Mouse (Mus musculus): ENCODE results near the gene Rars. TPM values are rescaled to one million over a fixed set of nuclear protein-coding genes. Genes with fewer than 3 reads are reported as not detected.
"Not testable (repeated sequence)": the region's sequence is repeated elsewhere in the genome, so short reads cannot be mapped to it uniquely, and the experiment has no call there.

Gene Rars
- total RNA-seq (2021), result 10 to 100 TPM; 51.2 to 55.9 TPM
- long read RNA-seq, transcript Rars-201 (15 exons, 2,109 nt), result major isoform, 44 of 59 reads
- long read RNA-seq, partial matches to known transcripts, result 3 of 59 reads
- long read RNA-seq, other reads (novel, unspliced or antisense), result 12 of 59 reads

- peak; percentile 93 to 95 for DNase-seq (ENCODE audit: low spot score in 2 of 2)
These were observed at the start of gene Rars for GRCm38 (mm10) chr11:35834022-35834760. Rars (minus strand) TSS chr11:35834506.

- DNase-seq (ENCODE audit: low spot score in 2 of 2), result no peak
These were observed 48.5 kb upstream of the Rars start for GRCm38 (mm10) chr11:35882777-35883176.

DNA sequence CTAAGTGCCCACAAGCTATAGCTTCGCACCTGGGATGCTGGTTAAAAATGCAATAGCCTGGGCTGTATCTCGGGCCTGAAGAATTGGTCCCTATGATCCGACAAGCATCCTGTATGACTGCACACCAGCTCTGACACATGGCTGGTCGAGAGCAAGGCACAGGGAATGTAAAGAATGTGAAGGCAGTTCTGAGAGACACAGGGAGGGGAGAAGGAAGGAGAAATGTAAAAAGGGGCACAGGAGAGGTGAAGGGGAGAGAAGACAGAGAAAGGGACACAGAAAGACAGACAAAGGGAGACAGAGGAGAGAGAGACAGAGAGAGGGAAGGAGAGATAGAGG is 44.2 kb upstream of the Rars start:
- no peak for DNase-seq (ENCODE audit: low spot score in 2 of 2)

- no peak for DNase-seq (ENCODE audit: low spot score in 2 of 2)
These were observed 43.6 kb upstream of the Rars start for GRCm38 (mm10) chr11:35877651-35878558.

GRCm38 (mm10) chr11:35873624-35874244 is 39.4 kb upstream of the Rars start:
- no peak for DNase-seq (ENCODE audit: low spot score in 2 of 2)

GRCm38 (mm10) chr11:35870961-35871360 is 36.7 kb upstream of the Rars start:
- no peak for DNase-seq (ENCODE audit: low spot score in 2 of 2)

DNA sequence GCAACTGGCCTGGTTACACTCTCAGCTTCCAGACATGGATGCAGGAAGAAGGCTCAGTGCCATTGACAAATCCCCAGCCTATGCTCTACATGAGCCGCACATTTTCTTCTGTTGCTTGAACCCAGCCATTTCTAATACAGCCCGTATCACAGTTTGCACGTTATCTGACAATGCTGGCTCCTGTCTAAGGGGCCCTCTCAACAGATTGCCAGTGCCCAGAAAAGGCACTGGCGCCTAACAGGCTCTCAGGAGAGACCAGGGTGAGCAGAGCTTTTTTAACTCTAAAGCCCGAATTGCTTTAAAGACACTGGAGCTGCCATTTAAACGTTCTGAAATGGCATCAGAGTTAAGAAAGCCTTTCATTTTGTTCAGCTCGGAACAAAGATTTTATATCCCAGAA is 31.8 kb upstream of the Rars start:
- DNase-seq (ENCODE audit: low spot score in 2 of 2), result no peak

DNA sequence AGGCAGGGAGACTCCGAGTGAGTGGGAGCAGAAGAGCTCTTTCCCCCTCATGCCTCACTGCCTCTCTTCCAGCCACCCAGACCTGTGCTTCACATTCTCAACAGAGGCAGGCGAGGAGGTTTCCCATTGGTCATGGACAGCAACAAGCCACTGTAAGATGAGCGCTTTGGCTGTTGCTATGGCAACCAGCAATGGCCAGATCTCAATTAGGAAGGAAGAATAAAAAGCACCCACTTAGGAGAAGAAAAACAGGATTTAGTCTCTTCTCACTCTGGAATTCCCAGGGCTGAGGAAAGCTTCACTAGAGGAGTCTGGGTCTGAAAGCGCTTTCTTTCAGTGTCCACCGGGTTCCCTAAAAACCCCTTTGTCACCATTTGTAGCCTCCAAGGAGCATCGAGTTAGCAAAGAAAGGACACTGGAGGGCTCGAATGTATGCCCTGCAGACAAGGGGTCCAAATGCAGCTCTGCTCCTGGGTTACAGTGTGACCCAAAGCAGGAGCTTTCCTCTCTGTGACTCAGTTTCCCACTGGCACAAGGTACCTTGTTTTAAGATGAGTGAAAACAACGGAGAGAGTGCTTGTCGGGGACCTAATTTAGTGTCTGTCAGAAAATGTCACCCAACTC is 30.8 kb upstream of the Rars start:
- DNase-seq (ENCODE audit: low spot score in 2 of 2), result peak; percentile 62 to 71

GRCm38 (mm10) chr11:35863653-35864052 is 29.3 kb upstream of the Rars start:
- no peak for DNase-seq (ENCODE audit: low spot score in 2 of 2)

DNA sequence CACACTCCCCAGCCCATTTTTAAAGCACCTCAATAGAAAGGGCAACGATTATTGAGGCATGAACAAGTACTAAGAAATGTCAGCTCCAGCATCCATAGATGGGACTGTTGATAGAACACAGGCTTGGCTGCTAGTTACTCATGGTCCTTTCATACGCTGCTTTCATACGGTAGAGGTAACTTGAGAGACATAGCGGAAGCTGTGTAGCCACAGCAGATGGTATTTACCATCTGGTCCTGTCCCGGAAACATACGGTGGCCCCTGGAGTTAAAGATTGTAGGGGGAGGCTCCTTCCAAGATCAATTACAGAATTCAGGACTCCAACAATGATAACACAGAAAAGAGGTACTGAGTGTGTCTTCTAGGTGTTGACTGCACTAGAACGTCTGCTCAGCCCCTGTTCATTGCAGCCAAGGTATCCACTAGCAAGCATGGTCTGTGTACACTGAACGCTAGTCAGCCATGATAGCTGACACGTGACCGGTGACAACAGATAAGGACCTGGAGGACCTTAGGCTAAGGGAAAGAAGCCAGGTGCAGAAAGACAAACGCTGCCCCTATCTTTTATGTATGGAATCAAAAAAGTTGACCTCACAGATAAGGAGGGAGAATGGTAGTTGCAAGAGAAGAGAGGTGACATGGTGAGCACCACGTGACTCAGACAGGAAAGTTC is 23.2 kb upstream of the Rars start:
- no peak for DNase-seq (ENCODE audit: low spot score in 2 of 2)

DNA sequence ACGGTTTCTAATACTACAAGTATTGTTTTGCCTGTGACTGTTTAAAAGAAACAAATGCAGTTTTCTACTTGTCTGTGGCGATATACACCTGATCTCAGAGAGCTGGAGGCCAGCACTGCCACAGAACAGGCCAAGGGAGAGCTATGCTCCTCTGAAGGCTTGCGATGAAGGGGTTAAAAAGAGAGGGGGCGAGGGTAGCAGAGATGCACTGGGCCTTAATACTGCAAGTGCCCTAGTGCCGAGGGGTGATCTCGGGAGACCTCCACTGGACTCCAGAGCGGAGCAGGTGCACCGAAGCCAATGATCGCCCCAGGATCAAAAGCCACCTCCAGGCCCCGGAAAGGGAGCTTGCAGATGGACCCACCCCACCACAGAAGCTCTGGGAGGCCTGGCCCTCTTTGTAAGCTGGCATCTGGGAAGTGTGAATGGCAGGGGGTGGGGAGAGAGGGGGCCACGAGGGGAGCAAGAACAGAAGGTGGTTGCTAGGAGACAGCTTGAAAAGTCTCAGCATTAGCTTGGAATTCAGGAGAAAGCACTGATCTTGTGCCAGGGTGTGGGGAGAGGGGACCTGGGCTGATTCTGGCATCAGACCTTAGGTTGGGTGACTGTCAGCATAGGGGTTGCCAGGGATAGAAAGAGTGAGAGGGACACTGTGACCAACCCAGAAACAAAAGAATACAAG is 22.2 kb upstream of the Rars start:
- peak; percentile 66 to 75 for DNase-seq (ENCODE audit: low spot score in 2 of 2)

DNA sequence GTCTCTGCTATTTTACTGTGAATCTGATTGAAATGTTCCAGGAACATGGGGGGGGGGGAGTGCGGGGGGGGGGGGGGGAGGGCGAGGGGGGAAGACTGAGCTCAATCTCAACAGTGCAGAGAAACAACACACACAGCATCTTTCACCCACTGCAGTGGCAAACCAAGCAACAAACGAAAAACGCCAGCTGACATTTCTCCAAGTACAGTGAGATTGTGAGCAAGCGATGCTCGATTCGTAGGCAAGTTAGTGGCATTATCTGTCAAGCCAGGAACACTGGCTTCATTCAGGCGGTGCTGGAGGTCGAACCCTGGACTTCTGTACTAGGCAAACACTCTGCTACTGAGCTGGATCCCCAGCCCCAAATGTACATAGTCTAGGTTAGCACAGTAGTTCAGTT is 21.3 kb upstream of the Rars start:
- no peak for DNase-seq (ENCODE audit: low spot score in 2 of 2)

DNA sequence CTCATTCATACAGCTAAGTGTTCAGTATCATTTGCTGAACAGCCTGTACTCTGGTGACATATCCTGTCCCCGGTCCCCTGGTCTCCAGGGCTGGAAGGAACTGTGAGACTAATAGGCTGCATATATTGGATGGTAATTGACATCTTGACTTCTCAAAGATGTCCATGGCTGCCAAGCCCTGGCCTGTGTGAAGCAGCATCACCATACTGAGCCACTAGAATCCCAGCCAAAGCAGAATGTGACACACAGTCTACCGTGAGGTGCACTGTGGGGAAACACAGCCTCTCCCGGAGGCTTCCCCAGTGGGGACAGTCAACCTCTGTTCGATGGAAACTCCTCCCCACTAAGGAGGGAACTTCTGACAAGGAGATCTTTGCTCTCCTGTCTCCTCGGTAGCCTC is 20.6 kb upstream of the Rars start:
- DNase-seq (ENCODE audit: low spot score in 2 of 2), result no peak

- no peak for DNase-seq (ENCODE audit: low spot score in 2 of 2)
These were observed 19.3 kb upstream of the Rars start for GRCm38 (mm10) chr11:35853651-35854050.

- peak; percentile 36 to 62 for DNase-seq (ENCODE audit: low spot score in 2 of 2)
These were observed 18.4 kb upstream of the Rars start for GRCm38 (mm10) chr11:35852731-35853130.

DNA sequence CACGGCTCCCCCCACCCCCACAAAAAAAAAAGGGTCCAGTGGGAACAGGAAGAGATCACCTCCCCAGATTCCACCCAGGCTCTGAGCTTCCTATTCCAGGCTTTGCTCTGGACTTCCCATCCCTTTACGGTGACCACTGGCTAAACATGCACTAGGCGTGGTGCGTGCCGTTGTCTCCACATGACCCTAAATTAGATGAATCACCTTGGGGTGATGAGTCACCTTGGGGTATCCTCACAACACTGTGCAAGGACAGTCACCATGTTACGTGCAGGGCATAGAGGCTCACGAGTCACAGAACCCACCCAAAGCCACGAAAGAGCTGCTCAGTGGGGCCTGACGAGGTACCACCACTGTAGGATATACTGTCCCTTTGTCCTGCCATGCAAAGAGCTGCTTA is 10.0 kb upstream of the Rars start:
- DNase-seq (ENCODE audit: low spot score in 2 of 2), result no peak

GRCm38 (mm10) chr11:35842560-35842959 is 8.3 kb upstream of the Rars start:
- not testable (repeated sequence) for DNase-seq (ENCODE audit: low spot score in 2 of 2)

- DNase-seq (ENCODE audit: low spot score in 2 of 2), result no peak
These were observed 7.5 kb upstream of the Rars start for GRCm38 (mm10) chr11:35841738-35842325.

GRCm38 (mm10) chr11:35840806-35841205 is 6.5 kb upstream of the Rars start:
- DNase-seq (ENCODE audit: low spot score in 2 of 2), result not testable (repeated sequence)

- no peak for DNase-seq (ENCODE audit: low spot score in 2 of 2)
These were observed 6.0 kb upstream of the Rars start for GRCm38 (mm10) chr11:35840282-35840681.

Measured in layer of hippocampus, postnatal 10 days (tissue).